Mouse (Mus musculus) hindbrain, embryonic 14.5 days (tissue): ENCODE data around the gene Cntrob. TPM values are rescaled to one million over a fixed set of nuclear protein-coding genes. Genes with fewer than 3 reads are reported as not detected.

ENCODE experiments used
- ATAC-seq: fragments of 200-750 bp; cut with Nextera tagmentation; 2 replicates; pipeline ENCODE4 v1.8.0; 2017; ENCODE audit warnings: moderate number of reproducible peaks, mild to moderate bottlenecking, moderate TSS enrichment, moderate library complexity; ENCODE audit not compliant: low FRiP score
- DNase-seq: peaks from one replicate; pipeline ENCODE4 v3.0.0-alpha.2; 2015; ENCODE audit warnings: low spot score
- H3K27ac ChIP-seq: fragments of 300-500 bp; sonication (generic); 2 replicates; pipeline ENCODE4 v1.5.1; 2014; ENCODE audit warnings: mild to moderate bottlenecking, moderate library complexity
- H3K27me3 ChIP-seq: fragments of 300-500 bp; sonication (generic); 2 replicates; pipeline ENCODE4 v1.6.1; 2014; ENCODE audit warnings: mild to moderate bottlenecking, low read length, mixed read lengths; ENCODE audit not compliant: control insufficient read depth, insufficient read depth
- H3K36me3 ChIP-seq: fragments of 300-500 bp; sonication (generic); replicated peaks from 2 replicates; pipeline ENCODE4 v1.6.1; 2014; ENCODE audit not compliant: control insufficient read depth, insufficient read depth
- H3K4me1 ChIP-seq: fragments of 300-500 bp; sonication (generic); replicated peaks from 2 replicates; pipeline ENCODE4 v1.6.1; 2014; ENCODE audit warnings: antibody characterized with exemption, low read length, mixed read lengths; ENCODE audit not compliant: control insufficient read depth, insufficient read depth
- H3K4me2 ChIP-seq: fragments of 300-500 bp; sonication (generic); replicated peaks from 2 replicates; pipeline ENCODE4 v1.6.1; 2014; ENCODE audit warnings: mild to moderate bottlenecking, moderate library complexity
- H3K4me3 ChIP-seq: fragments of 300-500 bp; sonication (generic); replicated peaks from 2 replicates; pipeline ENCODE4 v1.5.1; 2014; ENCODE audit warnings: mild to moderate bottlenecking, low read length
- H3K9ac ChIP-seq: fragments of 300-500 bp; sonication (generic); 2 replicates; pipeline ENCODE4 v1.6.1; 2014
- H3K9me3 ChIP-seq: fragments of 300-500 bp; sonication (generic); 2 replicates; pipeline ENCODE4 v1.6.1; 2016; ENCODE audit warnings: low read length; ENCODE audit not compliant: control insufficient read depth
- WGBS: fragments of 180-500 bp; shearing (Covaris S2); extraction: QIAGEN DNeasy Blood & Tissue Kit; methylation state at CpG from one replicate; pipeline ENCODE4 v1.1.7; 2014; 5-methylcytosine and 5-hydroxymethylcytosine counted together
- polyA plus RNA-seq: library from polyadenylated mRNA; unstranded; fragments of >200 nt; fragmentation: Nextera tagmentation; extraction: Ambion mirVana; gene quantifications from 2 replicates; pipeline ENCODE4 v1.2.1, GENCODE M21; 2014

The Cntrob gene
- polyA plus RNA-seq, 1 experiment from 2014 or later = 12.3 TPM

GRCm38 (mm10) chr11:69264276-69264675 is 59.3 kb downstream of the Cntrob start:
- no peak for ATAC-seq
- Histone ChIP-seq H3K36me3 (no peaks in the 10 kb centered on the region), H3K27ac (no peak overlapping the region), H3K4me3 (no peak overlapping the region), H3K4me2 (no peak overlapping the region), H3K4me1 (peaks cover 15% of the 10 kb centered on the region), H3K9me3 (no peaks in the 10 kb centered on the region), H3K27me3 (no peaks in the 10 kb centered on the region), H3K9ac (no peak overlapping the region)
- 69% methylated on average over 2 of the region's 2 CpGs for WGBS
- no peak for DNase-seq

- DNase-seq = no peak
- no peak overlapping the region for H3K4me3 ChIP-seq
- 93% methylated on average over 1 of the region's 1 CpGs for whole genome bisulfite sequencing
Observed at GRCm38 (mm10) chr11:69260111-69260510, 63.5 kb downstream of the Cntrob start.

GRCm38 (mm10) chr11:69258287-69258686 is 65.3 kb downstream of the Cntrob start:
- Histone ChIP-seq H3K9me3 (no peaks in the 10 kb centered on the region), H3K4me1 (no peaks in the 10 kb centered on the region), H3K27me3 (no peaks in the 10 kb centered on the region), H3K4me2 (no peak overlapping the region), H3K4me3 (no peak overlapping the region), H3K27ac (no peak overlapping the region; the same call in 1 of the 2 replicates), H3K9ac (no peak overlapping the region), H3K36me3 (no peaks in the 10 kb centered on the region)
- DNase-seq = peak; percentile 59
- 60% methylated on average over 5 of the region's 5 CpGs for WGBS
- ATAC-seq = no peak

More at GRCm38 (mm10) chr11:69260111-69260510, 63.5 kb downstream of the Cntrob start:
- H3K4me2 ChIP-seq = no peak overlapping the region
- ATAC-seq = no peak
- H3K9ac ChIP-seq = no peak overlapping the region
- H3K9me3 ChIP-seq = no peaks in the 10 kb centered on the region
- H3K27me3 ChIP-seq = no peaks in the 10 kb centered on the region
- no peaks in the 10 kb centered on the region for H3K4me1 ChIP-seq
- no peak overlapping the region for H3K27ac ChIP-seq
- H3K36me3 ChIP-seq = no peaks in the 10 kb centered on the region

GRCm38 (mm10) chr11:69257807-69258206 is 65.8 kb downstream of the Cntrob start:
- no peaks in the 10 kb centered on the region for H3K9me3 ChIP-seq
- no peaks in the 10 kb centered on the region for H3K27me3 ChIP-seq
- H3K4me1 ChIP-seq = no peaks in the 10 kb centered on the region
- ATAC-seq (no peak), DNase-seq (peak; percentile 89)
- H3K4me3 ChIP-seq = no peak overlapping the region
- no peak overlapping the region; the same call in 1 of the 2 replicates for H3K27ac ChIP-seq
- WGBS = 51% methylated on average over 4 of the region's 4 CpGs
- no peak overlapping the region for H3K9ac ChIP-seq
- no peak overlapping the region for H3K4me2 ChIP-seq
- H3K36me3 ChIP-seq = no peaks in the 10 kb centered on the region

- DNase-seq = no peak
- Histone ChIP-seq H3K27me3 (no peaks in the 10 kb centered on the region), H3K4me2 (no peak overlapping the region), H3K9ac (no peak overlapping the region), H3K36me3 (no peaks in the 10 kb centered on the region), H3K4me1 (no peaks in the 10 kb centered on the region), H3K9me3 (no peaks in the 10 kb centered on the region), H3K4me3 (no peak overlapping the region), H3K27ac (no peak overlapping the region)
- WGBS = 84% methylated on average over 2 of the region's 2 CpGs
- no peak for ATAC-seq
Observed at GRCm38 (mm10) chr11:69257072-69257471, 66.5 kb downstream of the Cntrob start.

- WGBS = 72% methylated on average over 5 of the region's 5 CpGs
- no peak overlapping the region for H3K4me2 ChIP-seq
- no peak for DNase-seq
- H3K4me3 ChIP-seq = no peak overlapping the region
- no peak for ATAC-seq
- no peaks in the 10 kb centered on the region for H3K36me3 ChIP-seq
- H3K27ac ChIP-seq = no peak overlapping the region
- no peaks in the 10 kb centered on the region for H3K4me1 ChIP-seq
- H3K9ac ChIP-seq = no peak overlapping the region
- H3K9me3 ChIP-seq = no peaks in the 10 kb centered on the region
- H3K27me3 ChIP-seq = no peaks in the 10 kb centered on the region
Observed at GRCm38 (mm10) chr11:69254808-69255207, 68.8 kb downstream of the Cntrob start.

- no peak overlapping the region for H3K4me2 ChIP-seq
- no peaks in the 10 kb centered on the region for H3K27me3 ChIP-seq
- H3K4me1 ChIP-seq = no peaks in the 10 kb centered on the region
- ATAC-seq (no peak), DNase-seq (no peak)
- no peak overlapping the region for H3K27ac ChIP-seq
- no peaks in the 10 kb centered on the region for H3K9me3 ChIP-seq
- 44% methylated on average over 9 of the region's 9 CpGs for WGBS
- H3K36me3 ChIP-seq = no peaks in the 10 kb centered on the region
- H3K9ac ChIP-seq = no peak overlapping the region
- H3K4me3 ChIP-seq = no peak overlapping the region
Observed at GRCm38 (mm10) chr11:69253131-69253530, 70.4 kb downstream of the Cntrob start.

GRCm38 (mm10) chr11:69251953-69252352 is 71.6 kb downstream of the Cntrob start:
- Histone ChIP-seq H3K27ac (no peak overlapping the region), H3K36me3 (no peaks in the 10 kb centered on the region), H3K27me3 (no peaks in the 10 kb centered on the region), H3K9ac (no peak overlapping the region), H3K4me2 (no peak overlapping the region), H3K9me3 (no peaks in the 10 kb centered on the region), H3K4me3 (no peak overlapping the region), H3K4me1 (no peaks in the 10 kb centered on the region)
- 86% methylated on average over 7 of the region's 7 CpGs for WGBS
- ATAC-seq (no peak), DNase-seq (no peak)

- DNase-seq (no peak), ATAC-seq (no peak)
- Histone ChIP-seq H3K4me3 (no peak overlapping the region), H3K4me2 (no peak overlapping the region), H3K4me1 (no peaks in the 10 kb centered on the region), H3K27ac (no peak overlapping the region), H3K9ac (no peak overlapping the region), H3K9me3 (no peaks in the 10 kb centered on the region), H3K27me3 (no peaks in the 10 kb centered on the region), H3K36me3 (no peaks in the 10 kb centered on the region)
- 63% methylated on average over 14 of the region's 14 CpGs for WGBS
Observed at GRCm38 (mm10) chr11:69251135-69251842, 72.3 kb downstream of the Cntrob start.

- Histone ChIP-seq H3K9ac (no peak overlapping the region), H3K27me3 (no peaks in the 10 kb centered on the region), H3K4me1 (no peaks in the 10 kb centered on the region), H3K36me3 (no peaks in the 10 kb centered on the region), H3K4me3 (no peak overlapping the region), H3K9me3 (no peaks in the 10 kb centered on the region), H3K27ac (no peak overlapping the region), H3K4me2 (no peak overlapping the region)
- DNase-seq (no peak), ATAC-seq (no peak)
- WGBS = 87% methylated on average over 5 of the region's 5 CpGs
Observed at GRCm38 (mm10) chr11:69250106-69250505, 73.5 kb downstream of the Cntrob start.
